Mouse (Mus musculus): ENCODE results near the gene Gm9639.
A peak's percentile ranks its signal among the peaks of the same experiment; 100 is the strongest.
"Not testable (repeated sequence)": the region's sequence is repeated elsewhere in the genome, so short reads cannot be mapped to it uniquely, and the experiment has no call there.

Gene Gm9639

DNA sequence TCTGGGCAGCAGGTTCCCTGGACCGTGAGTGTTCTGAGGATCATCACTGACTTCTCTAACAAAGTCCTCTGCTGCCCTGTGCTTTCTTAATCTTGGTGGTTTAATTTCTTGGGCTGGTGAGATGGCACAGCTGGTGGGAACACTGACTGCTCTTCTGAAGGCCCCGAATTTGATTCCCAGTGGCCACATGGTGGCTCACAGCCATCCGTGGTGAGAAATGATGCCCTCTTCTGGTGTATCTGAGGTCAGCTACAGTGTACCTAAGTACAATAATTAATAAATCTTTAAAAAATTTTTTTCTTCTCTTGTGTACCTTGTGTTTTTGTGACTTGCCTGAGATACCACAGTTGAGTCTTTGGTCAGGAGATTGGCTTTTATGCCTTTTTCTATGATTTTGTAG lies 42.6 kb downstream of the Gm9639 start:
- not testable (repeated sequence) for DNase-seq

DNA sequence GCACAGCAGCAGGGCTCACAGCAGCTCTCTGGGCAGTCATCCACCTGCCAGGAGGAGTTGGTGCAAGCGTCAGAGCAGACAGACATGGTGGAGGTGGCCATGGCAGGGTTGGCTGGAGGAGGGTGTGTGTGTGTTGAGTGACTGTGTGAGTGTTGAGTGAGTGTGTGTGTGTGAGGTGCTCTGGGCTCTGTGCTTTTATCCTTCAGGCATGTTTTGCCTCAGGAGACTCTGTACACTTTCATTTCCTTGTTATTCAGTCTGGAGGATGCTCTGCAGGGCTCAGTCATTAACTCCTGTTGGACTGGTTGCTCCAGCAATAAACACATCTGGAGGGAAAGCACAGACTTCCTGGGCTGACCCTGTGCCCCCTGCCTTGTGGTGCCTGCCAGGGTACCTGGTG lies 43.6 kb downstream of the Gm9639 start, which contains the start of gene Gm9736:
Gm9736 (minus strand) TSS at position 101 of the 400 bp plus-strand sequence.
- not testable (repeated sequence) for DNase-seq

- peak; percentile 13 to 15 for DNase-seq
Observed at GRCm38 (mm10) chr10:77750686-77751085, 44.2 kb downstream of the Gm9639 start.
